Mouse (Mus musculus): ENCODE data around the gene Keap1. TPM values are rescaled to one million over a fixed set of nuclear protein-coding genes. Genes with fewer than 3 reads are reported as not detected.
"Not testable (repeated sequence)": the region's sequence is repeated elsewhere in the genome, so short reads cannot be mapped to it uniquely, and the experiment has no call there.

Gene Keap1
- polyA plus RNA-seq, 1 experiment from 2014 or later = 68.2 TPM

DNA sequence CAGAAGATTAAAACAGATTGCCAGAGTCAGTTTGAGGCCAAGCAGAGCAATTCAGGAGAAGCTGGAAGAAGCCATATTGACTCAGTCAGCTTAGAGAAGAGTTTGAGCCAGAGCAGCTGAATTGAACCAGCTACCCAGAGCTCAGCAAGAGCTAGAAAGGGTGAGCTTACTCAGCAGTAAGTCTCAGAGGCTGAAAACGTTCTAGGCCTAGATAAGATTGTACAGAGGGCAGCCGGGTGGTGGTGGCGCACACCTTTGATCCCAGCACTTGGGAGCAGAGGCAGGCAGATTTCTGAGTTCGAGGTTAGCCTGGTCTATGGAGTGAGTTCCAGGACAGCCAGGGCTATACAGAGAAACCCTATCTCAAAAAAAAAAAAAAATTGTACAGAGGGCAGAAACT, 17.2 kb upstream of the Keap1 start:
- not testable (repeated sequence) for H3K9me3 ChIP-seq; H3K4me1 ChIP-seq (replicated peaks); H3K27ac ChIP-seq (replicated peaks); ATAC-seq (ENCODE audit: low FRiP score, low read depth); H3K4me2 ChIP-seq; H3K36me3 ChIP-seq; H3K9ac ChIP-seq; H3K27me3 ChIP-seq; H3K4me3 ChIP-seq
- 77% methylated on average over 4 of the region's 4 CpGs for WGBS

DNA sequence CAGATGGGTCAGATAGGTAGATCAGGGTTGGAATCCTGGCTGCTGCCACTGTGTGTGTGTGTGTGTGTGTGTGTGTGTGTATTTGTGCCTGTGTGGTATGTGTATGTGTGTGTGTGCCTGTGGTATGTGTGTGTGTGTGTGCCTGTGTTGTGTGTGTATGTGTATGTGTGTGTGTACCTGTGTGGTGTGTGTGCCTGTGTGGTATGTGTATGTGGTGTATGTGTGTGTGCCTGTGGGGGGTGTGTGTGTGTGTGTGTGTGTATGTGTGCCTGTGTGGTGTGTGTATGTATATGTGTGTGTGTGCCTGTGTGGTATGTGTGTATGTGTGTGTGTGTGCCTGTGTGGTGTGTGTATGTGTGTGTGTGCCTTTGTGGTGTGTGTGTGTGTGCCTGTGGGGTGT, 15.5 kb upstream of the Keap1 start:
- no peaks in the 10 kb centered on the region for H3K9me3 ChIP-seq
- H3K36me3 ChIP-seq = no peaks in the 10 kb centered on the region
- no peak overlapping the region for H3K27ac ChIP-seq (replicated peaks)
- H3K9ac ChIP-seq = no peak overlapping the region
- no peaks in the 10 kb centered on the region for H3K4me1 ChIP-seq (replicated peaks)
- no peak for ATAC-seq (ENCODE audit: low FRiP score, low read depth)
- no peak overlapping the region for H3K4me3 ChIP-seq
- H3K4me2 ChIP-seq = no peak overlapping the region
- H3K27me3 ChIP-seq = peaks cover 20% of the 10 kb centered on the region

DNA sequence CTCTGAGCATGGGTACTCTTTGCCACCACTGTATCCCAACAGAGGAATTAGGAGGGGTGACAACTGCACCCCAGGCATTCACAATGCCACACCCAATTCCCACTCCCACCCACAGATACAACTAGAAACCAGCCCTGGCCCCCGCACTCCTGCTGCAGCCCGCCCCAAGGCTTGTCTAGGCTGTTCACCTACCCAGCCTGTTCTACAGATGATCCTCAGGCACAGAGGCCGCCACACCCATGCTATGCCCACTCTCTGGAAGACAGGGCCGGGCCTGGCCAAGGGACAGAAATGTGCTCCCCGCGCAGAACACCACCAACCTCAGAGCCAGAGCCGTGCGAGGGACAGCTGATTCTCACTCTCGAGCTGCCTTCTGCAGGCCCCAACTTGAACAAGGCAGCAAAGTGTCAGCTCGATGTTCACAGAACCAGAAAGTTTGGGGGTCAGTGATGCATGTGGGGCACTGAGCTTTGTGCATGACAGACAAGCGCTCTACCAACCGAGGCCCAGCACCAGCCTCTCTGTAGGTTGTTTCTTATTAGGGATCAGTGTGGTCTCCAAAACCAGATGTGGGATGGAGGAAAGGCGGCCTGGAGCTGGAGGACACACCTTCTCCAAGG, 12.1 kb upstream of the Keap1 start:
- Histone ChIP-seq H3K4me2 (no peak overlapping the region), H3K4me1 (replicated peaks) (peaks cover 5% of the 10 kb centered on the region; the same call in 1 of the 2 replicates), H3K27ac (replicated peaks) (no peak overlapping the region), H3K9me3 (no peaks in the 10 kb centered on the region), H3K36me3 (no peaks in the 10 kb centered on the region), H3K4me3 (no peak overlapping the region), H3K9ac (no peak overlapping the region), H3K27me3 (peaks cover 49% of the 10 kb centered on the region)
- WGBS = 75% methylated on average over 13 of the region's 13 CpGs
- no peak for ATAC-seq (ENCODE audit: low FRiP score, low read depth)

DNA sequence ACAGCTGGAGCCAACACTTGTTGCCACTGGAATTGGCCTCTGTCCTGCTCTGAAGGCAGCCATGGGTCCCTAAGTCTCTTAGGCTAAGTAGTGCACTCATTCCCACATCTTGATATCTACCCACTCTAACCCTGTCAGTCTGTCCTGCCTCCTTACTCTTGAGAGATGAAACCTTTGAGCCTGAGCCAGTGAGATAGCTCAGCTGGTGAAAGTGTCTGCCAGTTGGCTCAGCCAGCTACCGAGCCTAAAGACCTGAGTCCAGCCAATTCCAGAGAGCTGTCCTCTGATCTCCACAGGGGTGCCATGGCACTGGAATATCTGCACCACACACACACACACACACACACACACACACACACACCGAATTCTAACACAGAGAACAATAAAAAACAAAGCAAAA, 11.3 kb upstream of the Keap1 start:
- H3K27ac ChIP-seq (replicated peaks) = no peak overlapping the region
- H3K4me1 ChIP-seq (replicated peaks) = peaks cover 5% of the 10 kb centered on the region
- no peak overlapping the region for H3K4me2 ChIP-seq
- H3K27me3 ChIP-seq = peaks cover 56% of the 10 kb centered on the region
- H3K9me3 ChIP-seq = no peaks in the 10 kb centered on the region
- no peak overlapping the region for H3K4me3 ChIP-seq
- WGBS = 48% methylated on average over 2 of the region's 2 CpGs
- no peaks in the 10 kb centered on the region for H3K36me3 ChIP-seq
- no peak overlapping the region for H3K9ac ChIP-seq
- no peak for ATAC-seq (ENCODE audit: low FRiP score, low read depth)

DNA sequence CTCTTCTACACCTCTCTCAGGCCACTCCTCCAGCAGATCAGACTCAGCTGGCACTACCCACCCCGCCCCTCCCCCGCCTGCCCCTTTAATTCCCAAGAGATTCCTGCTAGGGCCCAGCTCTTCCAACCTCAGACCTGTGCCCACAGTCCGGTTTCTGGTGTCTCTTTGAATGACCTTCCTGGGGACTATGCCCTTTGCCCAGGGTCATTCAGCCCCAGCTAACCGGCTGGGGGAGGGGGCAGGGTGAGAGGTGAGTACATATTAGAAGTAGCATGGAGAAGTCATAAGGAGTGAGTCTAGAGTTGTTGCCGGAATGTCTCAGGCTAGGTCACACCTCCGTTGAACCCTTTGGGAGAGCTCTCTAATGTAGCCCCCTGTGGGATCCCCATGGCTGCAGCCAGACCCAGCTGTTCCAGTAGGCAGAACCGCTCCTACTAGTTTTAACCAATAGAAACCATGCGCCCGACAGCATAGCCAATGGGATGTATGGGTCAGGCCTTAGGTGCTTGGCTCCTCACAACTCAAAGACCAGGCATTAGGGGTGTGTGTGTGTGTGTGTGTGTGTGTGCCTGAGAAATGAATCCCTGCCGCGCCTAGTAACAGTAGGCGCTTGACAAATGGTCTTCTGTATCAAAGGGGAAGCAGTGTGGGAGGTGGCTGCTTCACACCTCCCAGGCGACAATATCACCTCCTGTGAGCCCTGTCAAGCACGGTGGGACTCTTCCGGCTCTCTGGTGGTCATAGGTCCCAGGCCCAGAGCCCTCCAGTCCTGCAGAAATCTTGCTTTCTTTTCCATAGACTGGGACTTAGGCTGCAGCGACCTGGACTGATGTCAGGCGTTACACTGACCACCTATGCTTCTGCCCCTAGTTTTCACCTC, 10.7 kb upstream of the Keap1 start:
- no peak overlapping the region for H3K4me3 ChIP-seq
- H3K4me1 ChIP-seq (replicated peaks) = peaks cover 12% of the 10 kb centered on the region
- no peaks in the 10 kb centered on the region for H3K9me3 ChIP-seq
- H3K27ac ChIP-seq (replicated peaks) = no peak overlapping the region
- ATAC-seq (ENCODE audit: low FRiP score, low read depth) = no peak
- peaks cover 60% of the 10 kb centered on the region for H3K27me3 ChIP-seq
- H3K36me3 ChIP-seq = no peaks in the 10 kb centered on the region
- 38% methylated on average over 17 of the region's 17 CpGs for WGBS
- no peak overlapping the region for H3K4me2 ChIP-seq
- no peak overlapping the region for H3K9ac ChIP-seq

DNA sequence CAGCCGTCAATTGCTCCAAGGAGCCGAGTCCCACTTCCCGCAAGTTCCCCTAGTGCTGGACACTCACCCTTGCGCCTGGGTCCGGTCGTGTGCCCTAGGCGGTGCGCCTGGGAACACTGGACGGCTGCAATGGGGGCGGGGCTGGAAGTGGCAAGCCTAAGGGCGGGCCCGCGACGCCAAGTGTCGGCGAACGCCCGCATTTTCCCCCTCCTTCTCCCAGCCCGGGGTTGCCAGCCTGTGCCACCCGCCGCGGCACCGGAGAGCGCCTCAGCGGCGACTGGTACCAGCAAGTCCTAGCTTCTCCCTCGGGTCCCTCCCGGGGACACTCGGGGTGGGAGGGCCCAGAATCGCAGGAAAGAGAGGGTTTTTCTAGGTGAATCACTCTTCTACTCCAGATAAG, 9.2 kb upstream of the Keap1 start, which contains the start of gene S1pr5:
Gene S1pr5 (minus strand): TSS at position 118 of the 400 bp plus-strand sequence.
- H3K4me3 ChIP-seq = peak within 1 kb of the TSS; percentile 19
- no peaks in the 10 kb centered on the region for H3K9me3 ChIP-seq
- peaks cover 27% of the 10 kb centered on the region for H3K4me1 ChIP-seq (replicated peaks)
- H3K27me3 ChIP-seq = peaks cover 74% of the 10 kb centered on the region
- H3K4me2 ChIP-seq = peak within 1 kb of the TSS; percentile 30
- H3K27ac ChIP-seq (replicated peaks) = no peak within 1 kb of the TSS
- no peak for ATAC-seq (ENCODE audit: low FRiP score, low read depth)
- H3K9ac ChIP-seq = no peak within 1 kb of the TSS
- H3K36me3 ChIP-seq = no peaks in the 10 kb centered on the region
- under 1% methylated on average over 30 of the region's 30 CpGs for WGBS

DNA sequence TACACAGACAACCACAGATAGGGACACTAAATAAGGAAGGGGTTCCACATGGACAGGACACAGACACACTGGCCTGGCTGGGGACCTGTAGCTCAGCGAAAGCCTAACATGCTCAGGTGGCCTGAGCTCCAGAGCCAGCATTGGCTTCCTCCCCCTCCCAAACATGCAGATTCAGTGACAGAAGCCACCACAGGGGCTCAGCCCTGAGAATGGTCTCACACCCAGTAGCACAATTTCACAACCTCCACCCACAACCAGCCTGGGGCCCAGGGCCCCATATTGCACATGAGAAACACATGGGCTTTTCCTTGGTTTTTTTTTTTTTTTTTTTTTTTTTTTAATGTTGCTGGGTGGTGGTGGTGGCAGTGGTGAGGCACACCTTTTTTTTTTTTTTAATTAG, 7.2 kb upstream of the Keap1 start:
- H3K9ac ChIP-seq = no peak overlapping the region
- no peaks in the 10 kb centered on the region for H3K36me3 ChIP-seq
- H3K27me3 ChIP-seq = peaks cover 82% of the 10 kb centered on the region
- H3K9me3 ChIP-seq = no peaks in the 10 kb centered on the region
- no peak overlapping the region for H3K4me2 ChIP-seq
- H3K4me3 ChIP-seq = no peak overlapping the region
- WGBS = 76% methylated on average over 1 of the region's 1 CpGs
- H3K4me1 ChIP-seq (replicated peaks) = peaks cover 29% of the 10 kb centered on the region
- H3K27ac ChIP-seq (replicated peaks) = no peak overlapping the region
- no peak for ATAC-seq (ENCODE audit: low FRiP score, low read depth)

DNA sequence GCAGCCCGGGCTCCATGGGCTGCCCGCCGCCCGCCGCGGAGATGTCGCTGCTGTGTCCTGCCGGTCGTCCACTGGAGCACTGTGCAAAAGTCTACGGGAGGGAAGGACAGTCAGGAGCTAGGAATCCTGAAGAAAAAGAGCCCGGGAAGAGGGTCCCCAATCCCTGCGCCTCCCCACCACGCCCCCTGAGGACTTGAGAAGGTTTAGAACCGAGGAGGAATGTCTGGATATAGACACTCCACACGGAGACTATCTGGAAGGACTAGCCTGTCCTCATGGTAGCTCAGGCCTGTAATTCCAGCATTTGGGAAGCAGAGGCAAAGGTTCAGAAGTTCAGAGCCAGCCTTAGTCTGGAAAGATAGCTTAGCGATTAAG, 5.9 kb upstream of the Keap1 start:
- Histone ChIP-seq H3K36me3 (no peaks in the 10 kb centered on the region), H3K9me3 (no peaks in the 10 kb centered on the region), H3K4me1 (replicated peaks) (peaks cover 29% of the 10 kb centered on the region), H3K9ac (peak overlapping the region; percentile 49), H3K27ac (replicated peaks) (peak overlapping the region; percentile 58), H3K27me3 (peaks cover 72% of the 10 kb centered on the region), H3K4me2 (peak overlapping the region; percentile 81), H3K4me3 (peak overlapping the region; percentile 47)
- ATAC-seq (ENCODE audit: low FRiP score, low read depth) = no peak
- 2% methylated on average over 16 of the region's 16 CpGs for WGBS

DNA sequence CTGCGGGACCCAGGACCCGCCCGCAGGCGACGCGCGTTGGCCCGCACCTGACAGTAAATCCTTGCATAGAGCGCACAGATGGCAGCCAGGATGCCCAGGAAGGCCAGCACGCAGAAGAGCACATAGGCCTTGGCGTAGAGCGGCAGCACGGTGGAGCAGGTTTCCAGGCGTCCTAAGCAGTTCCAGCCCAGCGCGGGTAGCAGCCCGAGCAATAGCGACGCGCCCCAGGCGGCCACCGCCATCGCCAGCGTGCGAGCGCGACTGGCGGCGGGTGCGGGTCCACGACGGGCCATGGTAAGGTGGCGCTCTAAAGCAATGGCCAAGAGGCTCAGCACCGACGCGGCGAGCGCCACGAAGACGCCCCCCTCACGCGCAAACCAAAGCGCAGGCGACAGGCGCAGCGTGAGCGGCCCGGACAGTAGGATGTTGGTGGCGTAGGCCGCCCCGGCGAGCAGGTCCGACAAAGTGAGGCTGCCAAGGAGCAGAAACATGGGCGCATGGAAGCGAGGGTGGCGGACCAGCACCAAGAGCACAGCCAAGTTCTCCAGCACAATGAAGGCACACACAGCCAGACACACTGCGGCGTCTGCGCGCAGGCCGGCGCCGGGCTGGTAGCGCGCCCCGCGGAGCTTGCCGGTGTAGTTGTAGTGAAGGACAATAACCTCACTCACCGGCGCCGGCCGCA, 5.4 kb upstream of the Keap1 start:
- WGBS = under 1% methylated on average over 72 of the region's 72 CpGs

DNA sequence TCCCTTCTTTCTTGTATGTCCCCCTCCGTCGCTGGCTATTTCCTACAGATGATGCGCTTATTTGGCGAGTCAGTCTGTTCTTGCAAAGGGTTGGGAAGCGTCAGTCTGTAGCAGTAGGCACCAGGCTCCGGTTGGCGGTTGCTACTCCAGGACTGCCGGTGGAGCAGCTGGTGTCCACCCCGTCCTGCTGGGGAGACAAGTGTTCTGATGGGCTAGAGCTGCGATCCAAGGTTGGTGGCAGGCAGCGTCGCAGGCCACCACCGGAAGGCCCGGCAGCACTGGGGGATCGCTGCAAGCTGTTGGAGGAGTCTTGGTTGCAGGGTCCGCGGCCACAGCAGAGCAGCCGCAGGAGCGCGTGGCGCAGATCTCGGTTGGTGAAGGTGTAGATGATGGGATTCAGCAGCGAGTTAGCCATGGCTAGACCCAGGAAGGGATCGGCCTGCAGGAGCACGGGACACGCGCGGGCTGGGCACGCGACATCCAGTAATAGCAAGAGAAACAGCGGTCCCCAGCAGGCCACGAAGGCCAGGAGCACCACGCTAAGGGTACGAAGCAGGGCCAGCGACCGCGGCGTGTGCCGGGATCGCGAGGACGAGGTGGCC, 4.8 kb upstream of the Keap1 start:
- peak overlapping the region; percentile 81 for H3K4me2 ChIP-seq
- peaks cover 36% of the 10 kb centered on the region for H3K4me1 ChIP-seq (replicated peaks)
- H3K27me3 ChIP-seq = peaks cover 60% of the 10 kb centered on the region
- H3K9me3 ChIP-seq = no peaks in the 10 kb centered on the region
- peak overlapping the region; percentile 47 for H3K4me3 ChIP-seq
- H3K27ac ChIP-seq (replicated peaks) = peak overlapping the region; percentile 58
- WGBS = 3% methylated on average over 42 of the region's 42 CpGs
- peak overlapping the region; percentile 49 for H3K9ac ChIP-seq
- H3K36me3 ChIP-seq = no peaks in the 10 kb centered on the region
- ATAC-seq (ENCODE audit: low FRiP score, low read depth) = 0 out of 2 replicates have a peak, but pooled peaks have one; percentile 2

More for the DNA sequence above, 5.4 kb upstream of the Keap1 start:
- Histone ChIP-seq H3K9me3 (no peaks in the 10 kb centered on the region), H3K4me3 (peak overlapping the region; percentile 47), H3K4me1 (replicated peaks) (peaks cover 31% of the 10 kb centered on the region), H3K36me3 (no peaks in the 10 kb centered on the region), H3K9ac (peak overlapping the region; percentile 49), H3K27ac (replicated peaks) (peak overlapping the region; percentile 58), H3K4me2 (peak overlapping the region; percentile 81), H3K27me3 (peaks cover 67% of the 10 kb centered on the region)
- peak; percentile 66 for ATAC-seq (ENCODE audit: low FRiP score, low read depth)

DNA sequence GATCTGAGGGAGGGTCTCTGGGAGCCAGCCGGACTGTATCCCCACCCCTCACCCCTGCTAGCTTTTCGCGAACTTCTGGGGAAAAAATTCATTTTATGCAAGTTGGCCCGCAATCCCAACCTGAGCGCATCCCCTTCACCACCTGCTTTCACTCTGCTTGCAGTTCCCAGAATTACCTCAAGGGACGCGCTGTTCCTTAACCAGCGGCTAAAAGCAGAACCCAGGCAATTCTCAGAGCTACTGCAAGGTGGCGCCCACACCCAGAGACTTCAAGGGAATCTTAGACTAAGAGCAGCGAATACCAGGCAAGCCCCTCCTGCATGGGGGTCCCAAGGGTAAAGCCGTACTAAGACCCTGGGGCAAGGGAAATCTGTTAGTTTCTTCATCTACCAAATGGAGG, 2.2 kb upstream of the Keap1 start:
- H3K9ac ChIP-seq = no peak overlapping the region
- H3K4me1 ChIP-seq (replicated peaks) = peaks cover 49% of the 10 kb centered on the region
- no peaks in the 10 kb centered on the region; the same call in 1 of the 2 replicates for H3K36me3 ChIP-seq
- no peaks in the 10 kb centered on the region for H3K9me3 ChIP-seq
- H3K27ac ChIP-seq (replicated peaks) = no peak overlapping the region
- peaks cover 38% of the 10 kb centered on the region for H3K27me3 ChIP-seq
- H3K4me3 ChIP-seq = no peak overlapping the region
- no peak overlapping the region for H3K4me2 ChIP-seq
- 3% methylated on average over 11 of the region's 11 CpGs for WGBS
- ATAC-seq (ENCODE audit: low FRiP score, low read depth) = no peak

Data from hindbrain, embryonic 15.5 days (tissue).